Mouse (Mus musculus): ENCODE results near the gene Ddb2.

DNA sequence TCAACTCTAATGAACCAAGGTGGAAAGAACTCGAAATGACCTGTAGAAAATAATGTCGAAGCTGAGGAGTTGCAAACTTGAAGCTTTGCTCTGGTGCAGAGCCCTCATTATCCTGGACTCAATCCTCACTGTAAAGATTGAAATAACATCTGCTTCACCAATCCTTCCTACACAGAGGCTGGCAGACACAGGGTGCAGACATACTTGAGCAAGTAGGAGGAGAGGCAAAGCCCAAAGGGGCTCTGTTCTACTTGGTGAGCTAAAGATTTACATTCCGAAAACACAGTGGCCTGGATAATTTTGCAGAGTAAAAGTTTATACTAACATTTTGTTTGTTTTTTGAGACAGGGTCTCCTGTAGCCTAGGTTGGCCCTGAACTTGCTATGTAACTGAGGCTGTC is 37.9 kb downstream of the Ddb2 start:
- no peak for TF ChIP-seq CTCF (IDR thresholded peaks at IDR 0.05; ENCODE audit: low read depth)
- no peak for TF ChIP-seq EP300 (optimal IDR thresholded peaks at IDR 0.05)

All from stomach, postnatal 0 days (tissue).